Mouse (Mus musculus) macrophage (primary cell): ENCODE data around the gene Klhl10. TPM values are rescaled to one million over a fixed set of nuclear protein-coding genes. Genes with fewer than 3 reads are reported as not detected.

ENCODE experiments used
- H3K27ac ChIP-seq: fragments of 350-480 bp; formaldehyde crosslinking; 2 replicates; pipeline ENCODE4 v1.9.0; 2021
- H3K36me3 ChIP-seq: fragments of 350-480 bp; formaldehyde crosslinking; 2 replicates; pipeline ENCODE4 v1.9.0; 2021; ENCODE audit errors: inconsistent target
- H3K4me3 ChIP-seq: fragments of 350-480 bp; formaldehyde crosslinking; 2 replicates; pipeline ENCODE4 v1.9.0; 2021; ENCODE audit errors: inconsistent target
- H3K79me2 ChIP-seq: fragments of 350-480 bp; formaldehyde crosslinking; 2 replicates; pipeline ENCODE4 v1.9.0; 2021; ENCODE audit errors: inconsistent target
- WGBS: methylation state at CpG from one replicate; pipeline ENCODE4 v1.1.7; 2026; ENCODE audit warnings: inconsistent platforms; ENCODE audit not compliant: missing documents; 5-methylcytosine and 5-hydroxymethylcytosine counted together
- polyA plus RNA-seq: library from polyadenylated mRNA; stranded (reverse); fragments of 250-400 nt; gene quantifications from 3 replicates; pipeline ENCODE4 v1.2.4, GENCODE M21; 2018; ENCODE audit warnings: inconsistent platforms

Gene Klhl10
- polyA plus RNA-seq, 1 experiment from 2014 or later = 0.07 TPM

DNA sequence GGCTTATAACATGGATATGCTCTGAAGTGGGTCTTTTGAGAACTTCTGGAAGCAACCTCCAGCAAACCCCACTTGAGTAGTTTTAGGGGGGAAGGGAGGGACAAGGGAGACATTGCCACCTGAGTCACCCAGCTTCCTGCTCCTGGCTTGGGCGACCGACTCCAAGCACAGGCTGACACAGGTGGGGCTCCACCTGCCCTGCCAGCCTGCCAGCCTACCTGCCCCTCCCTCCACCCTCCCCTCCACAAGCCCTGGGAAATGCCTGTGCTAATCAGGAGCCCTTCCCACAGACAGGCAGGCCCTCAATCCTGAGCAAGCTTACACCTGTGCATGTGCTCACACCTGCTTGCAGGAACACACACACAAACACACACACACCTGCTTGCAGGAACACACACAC is 39.0 kb upstream of the Klhl10 start:
- Histone ChIP-seq H3K36me3 (no peaks in the 10 kb centered on the region), H3K27ac (no peak overlapping the region), H3K79me2 (no peaks in the 10 kb centered on the region), H3K4me3 (no peak overlapping the region)
- 90% methylated on average over 2 of the region's 2 CpGs for WGBS

DNA sequence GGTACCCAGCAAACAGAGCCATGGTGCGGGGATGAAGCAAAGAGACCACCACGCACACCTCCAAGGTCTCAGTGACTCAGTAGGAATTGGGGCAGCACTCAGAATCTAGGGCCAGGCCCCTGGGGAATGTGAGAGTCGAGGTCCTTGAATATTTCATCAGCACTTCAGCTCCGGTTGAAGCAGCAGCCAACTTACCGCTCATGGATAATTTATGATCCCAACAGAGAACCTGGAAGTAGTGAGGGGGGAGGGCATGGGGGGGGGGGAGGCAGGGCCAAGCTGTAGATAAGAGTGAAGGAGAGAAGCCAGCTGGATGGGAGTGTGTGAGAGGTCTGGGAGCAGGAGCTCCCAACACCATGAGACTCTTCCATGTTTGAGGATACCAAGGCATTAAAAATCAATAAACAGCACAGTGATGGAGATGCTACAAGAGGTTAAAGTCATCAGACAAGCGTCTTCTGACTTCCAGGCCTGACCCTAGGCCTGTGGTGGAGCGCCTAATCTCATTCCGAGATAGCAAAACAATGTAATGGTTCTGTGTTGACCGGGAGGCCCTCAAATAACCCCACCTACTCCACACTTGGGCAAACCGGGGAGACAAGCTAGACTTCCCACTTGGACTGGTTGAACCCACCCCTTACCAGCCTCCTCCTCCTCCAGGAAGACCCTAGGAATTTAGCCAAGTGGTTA is 38.1 kb upstream of the Klhl10 start:
- H3K4me3 ChIP-seq = no peak overlapping the region
- no peak overlapping the region for H3K27ac ChIP-seq
- no peaks in the 10 kb centered on the region for H3K36me3 ChIP-seq
- no peaks in the 10 kb centered on the region for H3K79me2 ChIP-seq
- WGBS = 87% methylated on average over 10 of the region's 10 CpGs

DNA sequence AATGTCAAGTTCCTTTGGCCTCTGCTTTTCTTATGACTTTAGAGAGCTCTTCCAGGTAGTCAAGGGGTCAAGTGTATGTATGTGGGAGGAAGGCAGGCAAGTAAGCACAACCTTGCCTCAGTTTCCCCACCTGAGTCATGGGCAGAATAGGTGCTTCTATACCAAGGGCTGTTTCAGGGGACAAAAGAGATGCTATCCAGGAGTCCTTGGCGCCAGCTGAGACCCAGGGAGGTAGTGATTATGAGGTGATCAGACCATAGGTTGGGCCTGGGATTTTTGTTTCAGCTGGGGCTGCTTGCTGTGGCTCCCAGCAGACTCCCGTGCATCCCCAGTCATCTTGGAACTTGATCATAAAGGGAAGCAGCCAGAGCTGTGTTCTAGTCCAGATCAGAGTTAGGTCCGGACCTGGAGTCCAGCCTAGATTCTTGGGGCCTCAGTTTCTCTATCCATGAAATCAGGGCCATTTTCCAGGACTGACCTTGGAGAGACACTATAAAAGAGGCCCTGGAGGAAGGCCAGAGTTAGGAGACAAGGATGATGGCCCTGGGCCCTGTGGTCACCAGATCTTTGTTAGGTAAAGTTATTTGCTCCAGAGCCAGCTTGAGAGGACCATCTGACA is 37.2 kb upstream of the Klhl10 start:
- H3K4me3 ChIP-seq = no peak overlapping the region
- H3K79me2 ChIP-seq = no peaks in the 10 kb centered on the region
- 90% methylated on average over 3 of the region's 3 CpGs for WGBS
- no peak overlapping the region for H3K27ac ChIP-seq
- no peaks in the 10 kb centered on the region for H3K36me3 ChIP-seq

DNA sequence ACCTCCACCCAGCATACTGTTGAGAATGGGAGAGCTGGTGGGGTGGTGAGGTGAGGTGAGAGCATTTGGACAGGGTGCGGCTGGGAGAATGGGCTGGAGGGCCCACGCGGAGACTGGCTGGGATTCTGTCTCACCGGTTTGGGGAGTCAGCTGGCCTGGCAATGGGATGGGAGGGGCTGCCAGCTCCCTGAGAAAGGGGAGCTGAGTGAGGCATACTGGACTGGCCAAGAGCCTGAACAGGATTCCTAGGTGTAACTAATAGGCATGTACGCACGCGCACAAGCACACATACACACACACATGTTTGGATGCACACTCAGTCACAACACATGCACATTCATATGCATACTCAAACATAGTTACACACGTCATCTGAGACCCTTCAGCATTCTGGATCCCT is 35.4 kb upstream of the Klhl10 start:
- WGBS = 96% methylated on average over 8 of the region's 8 CpGs
- Histone ChIP-seq H3K36me3 (no peaks in the 10 kb centered on the region), H3K4me3 (no peak overlapping the region), H3K79me2 (no peaks in the 10 kb centered on the region), H3K27ac (no peak overlapping the region)

DNA sequence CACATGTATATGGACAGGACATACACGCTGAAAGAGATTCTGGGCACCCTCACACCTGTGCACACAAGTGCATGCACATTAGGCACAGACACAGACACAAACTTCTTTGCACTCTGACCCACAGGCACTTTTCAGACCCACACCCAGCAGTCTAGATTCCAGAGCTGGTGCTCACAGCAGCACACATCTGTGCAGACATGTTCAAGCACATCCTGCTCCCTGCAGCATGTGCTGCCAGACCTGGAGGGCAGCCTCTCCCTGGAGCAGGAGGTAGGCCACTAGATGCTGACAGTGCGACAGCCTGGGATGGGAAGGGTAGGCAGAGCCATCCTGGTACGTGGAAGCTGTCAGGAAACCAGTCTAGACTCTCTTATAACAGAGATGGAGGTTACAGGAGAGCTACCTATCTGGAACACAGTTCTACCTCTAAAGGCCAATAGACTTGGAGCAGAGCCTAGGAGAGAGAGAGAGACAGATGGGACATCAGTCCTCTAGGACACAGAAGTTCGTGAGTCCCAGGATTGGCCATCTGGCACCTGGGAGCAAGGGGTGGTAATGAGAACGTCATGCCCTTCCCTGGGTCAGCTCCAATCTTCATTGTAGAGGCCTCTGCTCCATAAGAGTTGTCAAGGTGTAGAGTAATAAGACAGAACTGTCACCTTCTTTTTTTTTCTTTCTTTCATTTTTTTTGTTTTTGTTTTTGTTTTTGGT is 34.6 kb upstream of the Klhl10 start:
- Histone ChIP-seq H3K27ac (no peak overlapping the region), H3K4me3 (no peak overlapping the region)
- WGBS = 95% methylated on average over 5 of the region's 5 CpGs

DNA sequence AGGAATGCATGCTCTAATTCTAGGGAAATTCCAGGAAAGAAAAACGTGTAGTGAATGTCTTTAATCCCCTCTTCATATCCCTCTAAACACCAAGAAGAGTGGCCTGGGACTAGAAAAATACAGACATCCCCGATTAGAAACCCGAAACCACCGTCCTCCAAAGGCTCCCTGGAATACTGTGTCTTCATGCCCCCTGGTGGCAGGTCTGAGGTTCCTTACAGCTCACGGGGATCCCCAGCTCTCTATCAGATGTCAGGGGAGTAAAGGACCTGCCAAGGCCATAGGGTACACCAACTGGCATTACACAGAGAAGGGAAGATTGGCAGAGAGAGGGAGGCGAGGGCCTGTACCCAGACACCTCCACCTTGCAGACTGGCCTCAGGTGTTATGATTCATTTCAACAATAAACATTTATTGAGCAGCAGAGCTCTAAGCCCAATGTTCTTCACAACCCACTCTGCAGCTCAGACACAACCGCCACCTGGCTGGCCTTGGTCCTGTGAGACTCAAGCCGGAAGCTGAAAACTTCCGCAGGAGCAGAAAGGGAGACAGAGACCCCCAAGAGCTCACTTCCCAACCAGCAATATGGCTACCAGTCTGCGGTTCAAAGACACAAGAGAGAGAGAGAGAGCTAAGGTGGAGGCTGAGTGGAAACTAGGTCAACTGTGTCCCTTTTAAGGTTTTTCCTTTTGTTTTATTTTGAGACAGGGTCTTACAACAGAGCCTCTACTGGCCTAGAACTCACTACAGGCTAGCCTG is 33.5 kb upstream of the Klhl10 start:
- Histone ChIP-seq H3K79me2 (no peaks in the 10 kb centered on the region), H3K36me3 (no peaks in the 10 kb centered on the region), H3K4me3 (no peak overlapping the region), H3K27ac (no peak overlapping the region)
- WGBS = 41% methylated on average over 10 of the region's 10 CpGs

More for the DNA sequence above, 34.6 kb upstream of the Klhl10 start:
- Histone ChIP-seq H3K79me2 (no peaks in the 10 kb centered on the region), H3K36me3 (no peaks in the 10 kb centered on the region)

DNA sequence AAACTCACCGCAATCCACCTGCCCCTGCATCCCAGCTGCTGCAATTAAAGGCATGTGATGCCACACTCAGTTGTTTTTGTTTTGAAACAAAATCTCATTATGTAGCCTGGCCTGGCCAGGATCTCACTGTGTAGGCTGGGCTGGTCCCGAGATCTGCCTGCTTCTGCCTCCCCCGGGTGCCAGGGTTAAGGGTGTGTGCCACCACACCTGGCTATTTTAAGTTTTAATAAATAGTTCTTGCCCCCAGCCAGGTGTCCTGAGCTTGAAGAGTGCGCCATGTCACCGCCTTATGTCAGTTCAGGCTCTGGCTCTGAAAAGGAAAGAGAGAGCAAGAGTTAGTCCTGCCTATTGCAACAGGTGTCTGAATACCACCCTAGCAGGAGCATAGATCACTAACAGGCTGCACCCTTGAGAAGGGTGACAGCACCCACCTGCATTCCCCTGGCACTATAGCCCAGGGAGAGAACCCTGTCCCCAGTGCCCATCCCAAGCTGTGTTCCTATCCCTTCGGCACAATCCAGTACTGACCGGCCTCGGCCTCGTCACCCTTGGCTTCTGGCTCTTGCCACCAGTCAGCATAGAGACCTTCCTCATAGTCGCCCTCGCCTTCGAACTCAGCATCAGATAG is 32.8 kb upstream of the Klhl10 start:
- no peak overlapping the region for H3K4me3 ChIP-seq
- no peaks in the 10 kb centered on the region for H3K36me3 ChIP-seq
- H3K27ac ChIP-seq = no peak overlapping the region
- no peaks in the 10 kb centered on the region for H3K79me2 ChIP-seq
- 95% methylated on average over 12 of the region's 12 CpGs for WGBS

DNA sequence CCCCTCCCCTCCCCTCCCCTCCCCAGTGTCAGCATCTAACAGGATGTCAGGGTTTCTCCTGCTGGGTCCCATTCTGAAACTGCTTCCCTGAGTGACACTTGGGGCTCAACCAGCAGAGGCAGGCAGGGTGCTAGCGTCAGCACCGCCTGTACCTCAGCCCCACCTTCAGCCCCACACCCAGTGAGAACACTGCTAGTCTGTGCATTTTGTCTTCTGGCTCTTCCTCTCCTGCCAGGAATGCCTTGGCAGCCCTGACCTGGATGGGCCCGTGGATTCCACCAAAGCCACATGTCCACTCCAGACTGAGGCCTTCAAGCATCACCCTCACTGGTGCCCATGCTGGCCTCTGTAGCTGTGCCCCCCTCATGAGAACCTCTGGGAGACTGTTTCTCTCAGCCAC is 32.0 kb upstream of the Klhl10 start:
- no peak overlapping the region for H3K27ac ChIP-seq
- 98% methylated on average over 3 of the region's 3 CpGs for WGBS
- no peaks in the 10 kb centered on the region for H3K36me3 ChIP-seq
- H3K4me3 ChIP-seq = no peak overlapping the region
- no peaks in the 10 kb centered on the region for H3K79me2 ChIP-seq

DNA sequence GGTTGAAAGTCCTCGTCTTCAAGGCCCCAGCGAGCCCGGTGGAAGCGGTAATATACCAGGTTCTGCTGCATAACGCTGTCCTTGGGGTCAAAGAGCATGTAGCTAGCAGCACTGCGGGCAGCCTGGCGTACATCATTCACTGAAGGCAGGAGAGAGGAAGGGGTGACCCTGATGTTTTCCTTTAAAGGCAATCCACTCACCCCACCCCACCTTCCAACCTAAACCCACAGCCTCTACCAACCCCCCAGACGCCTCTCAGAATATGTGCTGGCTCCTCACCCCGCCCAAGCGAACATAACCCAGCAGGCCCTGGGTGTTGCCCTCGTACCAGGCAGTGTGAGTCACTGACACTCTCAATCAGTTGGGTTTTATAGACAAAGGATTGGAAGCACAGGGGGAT is 30.0 kb upstream of the Klhl10 start:
- Histone ChIP-seq H3K36me3 (no peaks in the 10 kb centered on the region), H3K27ac (no peak overlapping the region), H3K79me2 (no peaks in the 10 kb centered on the region), H3K4me3 (no peak overlapping the region)
- 58% methylated on average over 11 of the region's 11 CpGs for WGBS

DNA sequence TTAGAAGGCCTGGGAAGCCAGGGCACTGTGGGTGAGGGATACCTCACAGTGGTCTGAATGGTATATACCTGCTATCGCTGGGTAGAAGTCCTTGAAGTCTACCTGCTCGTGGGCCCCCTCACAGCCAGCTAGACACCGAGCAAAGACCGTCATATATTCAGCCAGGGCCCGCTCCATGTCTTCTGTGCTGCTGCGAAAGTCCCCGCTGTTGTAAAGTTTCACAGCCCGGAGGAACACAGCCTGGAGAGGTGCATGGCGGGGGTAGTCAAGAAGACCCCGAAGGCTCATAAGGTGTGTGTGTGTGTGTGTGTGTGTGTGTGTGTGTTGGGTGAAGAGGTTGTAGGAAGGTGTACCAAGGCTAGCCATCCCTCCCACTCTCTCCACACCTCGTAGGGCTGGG is 28.2 kb upstream of the Klhl10 start:
- Histone ChIP-seq H3K36me3 (no peaks in the 10 kb centered on the region), H3K27ac (no peak overlapping the region), H3K79me2 (no peaks in the 10 kb centered on the region), H3K4me3 (no peak overlapping the region)
- 96% methylated on average over 11 of the region's 11 CpGs for WGBS

DNA sequence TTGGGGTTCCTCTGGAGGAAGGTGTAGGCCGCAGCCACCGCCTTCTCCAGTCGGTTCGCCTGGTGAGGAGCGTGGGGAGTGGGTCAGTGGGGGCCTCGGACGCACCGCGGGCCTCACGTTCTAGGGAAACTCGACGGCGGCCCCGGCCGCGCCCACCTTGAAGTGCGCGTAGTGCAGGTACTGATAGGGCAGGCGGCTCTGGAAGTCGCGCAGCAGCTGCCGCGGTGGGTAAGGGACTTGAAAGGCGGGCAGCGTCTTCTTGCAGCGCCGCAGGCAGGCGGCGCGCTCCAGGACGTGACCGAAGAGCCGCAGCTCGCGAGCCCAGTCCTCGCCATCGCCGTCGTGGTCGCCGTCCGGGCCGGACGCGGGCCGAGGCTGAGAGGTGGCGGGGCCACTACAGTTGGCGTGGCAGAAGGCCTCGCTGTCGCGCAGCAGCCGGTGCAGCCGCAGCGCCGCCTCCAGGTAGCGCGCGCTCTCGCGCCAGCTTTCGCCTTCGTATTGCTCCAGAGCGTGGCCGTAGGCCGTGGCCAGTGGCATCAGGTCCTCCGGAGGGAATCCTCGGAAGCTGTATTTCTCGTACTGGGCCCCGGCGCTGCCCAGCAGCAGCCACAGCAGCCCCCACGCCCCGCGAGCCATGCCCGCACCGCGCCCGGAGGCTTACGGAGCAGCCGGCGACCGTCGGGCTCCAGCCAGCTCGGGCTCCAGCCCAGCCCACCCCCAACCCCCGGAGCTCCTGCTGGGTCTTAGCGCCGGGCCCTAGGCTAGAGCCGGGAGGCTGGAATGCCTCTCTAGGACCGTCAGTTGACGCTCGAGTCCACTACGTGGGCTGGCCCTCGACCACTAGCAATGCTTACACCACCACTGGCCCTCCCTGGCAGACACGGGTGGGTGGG is 27.4 kb upstream of the Klhl10 start, which contains the start of gene P3h4:
P3h4 (minus strand) TSS at position 816 of the 893 bp plus-strand sequence.
- Histone ChIP-seq H3K27ac (no peak within 1 kb of the TSS), H3K79me2 (no peaks in the 10 kb centered on the region), H3K36me3 (no peaks in the 10 kb centered on the region), H3K4me3 (no peak within 1 kb of the TSS)
- WGBS = 11% methylated on average over 86 of the region's 93 CpGs

DNA sequence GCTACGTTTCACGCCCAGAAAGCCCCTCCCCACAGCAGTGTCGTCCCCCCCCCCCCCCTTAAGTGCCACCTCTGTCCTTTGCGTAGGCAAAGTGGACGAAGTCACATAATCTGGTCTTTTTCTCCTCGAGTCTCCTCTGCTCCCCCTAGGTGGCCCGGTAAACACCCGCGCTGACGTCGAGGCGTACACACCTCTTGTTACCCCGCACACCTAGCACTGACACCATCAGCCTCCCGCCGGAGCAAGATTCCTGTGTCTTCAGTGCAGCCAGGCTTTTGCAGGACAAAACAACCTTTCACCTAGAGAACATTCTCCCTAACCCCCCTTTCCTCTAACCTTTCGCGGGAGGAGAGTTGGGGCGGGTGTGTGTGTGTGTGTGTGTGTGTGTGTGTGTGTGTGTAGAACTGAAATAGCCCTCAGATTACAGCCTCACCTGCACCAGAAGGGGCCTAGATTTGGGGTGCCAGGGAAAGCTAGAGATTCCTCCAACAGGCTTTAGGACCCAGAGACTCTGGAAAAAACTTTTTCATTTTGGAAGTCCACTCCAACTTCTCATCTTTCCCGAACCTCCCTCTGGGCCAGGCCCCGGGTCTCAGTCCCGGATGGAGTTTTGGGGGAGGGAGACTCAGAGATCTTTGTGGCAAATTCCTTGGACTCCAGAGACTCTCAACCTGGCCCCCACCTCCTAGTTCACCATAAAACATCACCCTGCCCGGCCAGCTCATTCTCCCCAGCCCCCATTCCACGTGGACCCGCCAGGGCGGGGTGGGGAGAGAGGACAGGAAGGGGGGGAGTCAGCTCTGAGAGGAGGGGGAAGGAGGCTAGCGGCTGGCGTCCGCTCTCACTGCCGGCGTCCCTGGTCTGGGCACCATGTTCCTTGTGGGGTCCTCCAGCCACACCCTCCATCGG is 26.5 kb upstream of the Klhl10 start, which contains the start of gene Fkbp10:
Fkbp10 (plus strand) TSS at position 784 of the 909 bp plus-strand sequence.
- 6% methylated on average over 29 of the region's 31 CpGs for WGBS
- Histone ChIP-seq H3K4me3 (no peak within 1 kb of the TSS), H3K79me2 (no peaks in the 10 kb centered on the region), H3K36me3 (no peaks in the 10 kb centered on the region), H3K27ac (no peak within 1 kb of the TSS)

DNA sequence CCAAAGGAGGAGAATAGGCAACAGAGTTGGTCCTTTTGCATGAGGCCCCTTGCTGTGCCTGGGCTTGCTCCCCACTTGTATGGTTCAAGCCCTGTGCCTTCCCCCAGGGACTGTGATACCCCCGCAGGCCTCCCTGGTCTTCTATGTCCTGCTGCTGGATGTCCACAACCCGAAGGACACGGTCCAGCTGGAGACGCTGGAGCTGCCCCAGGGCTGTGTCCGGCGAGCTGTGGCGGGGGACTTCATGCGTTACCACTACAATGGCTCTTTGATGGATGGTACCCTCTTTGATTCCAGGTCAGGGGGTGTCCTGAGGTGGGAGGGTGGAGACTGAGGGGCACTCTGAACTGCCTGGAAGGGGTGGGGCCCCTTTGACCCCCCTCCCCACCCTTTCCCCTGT is 20.2 kb upstream of the Klhl10 start:
- no peak overlapping the region for H3K27ac ChIP-seq
- no peaks in the 10 kb centered on the region for H3K79me2 ChIP-seq
- no peak overlapping the region for H3K4me3 ChIP-seq
- no peaks in the 10 kb centered on the region for H3K36me3 ChIP-seq
- WGBS = 95% methylated on average over 8 of the region's 8 CpGs
